Mouse (Mus musculus) embryo, embryonic 11.5 days (tissue): Measurements from ENCODE around the gene Abhd16a.
A peak's percentile ranks its signal among the peaks of the same experiment; 100 is the strongest.

Source experiments
- DNase-seq: peaks from one replicate; pipeline ENCODE4 v3.0.0-alpha.2; 2012; ENCODE audit warnings: low read depth, low spot score

Abhd16a gene

DNA sequence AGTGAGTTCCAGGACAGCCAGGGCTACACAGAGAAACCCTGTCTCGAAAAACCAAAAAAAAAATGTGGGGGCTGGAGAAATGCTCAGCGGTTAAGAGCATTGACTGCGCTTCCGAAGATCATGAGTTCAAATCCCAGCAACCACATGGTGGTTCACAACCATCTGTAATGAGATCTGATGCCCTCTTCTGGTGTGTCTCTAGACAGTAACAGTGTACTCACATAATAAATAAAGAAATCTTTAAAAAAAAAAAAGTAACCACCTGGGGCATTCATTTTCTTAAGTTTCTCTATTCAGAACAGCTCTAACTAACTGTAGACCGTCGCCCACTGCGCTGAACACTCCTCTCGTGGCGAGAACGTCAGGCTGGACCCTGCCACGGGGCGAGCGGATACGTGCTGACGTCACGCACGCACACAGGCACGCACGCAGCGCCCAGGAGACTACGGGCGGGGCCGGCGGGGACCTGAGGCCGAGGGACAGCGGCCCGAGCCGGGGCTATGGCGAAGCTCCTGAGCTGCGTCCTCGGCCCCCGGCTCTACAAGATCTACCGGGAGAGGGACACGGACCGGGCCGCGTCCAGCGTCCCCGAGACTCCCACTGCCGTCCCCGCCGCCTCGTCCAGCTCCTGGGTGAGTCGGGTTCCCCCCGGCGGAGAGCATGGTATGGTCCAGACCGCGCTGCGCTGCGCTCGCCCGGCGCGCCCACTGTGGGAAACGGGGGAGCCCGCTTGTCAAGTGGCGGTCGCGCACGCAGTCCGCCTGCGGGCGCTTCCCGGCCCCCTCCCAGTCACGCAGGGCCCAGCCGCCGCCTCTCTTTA lies at the start of gene Abhd16a:
TSS of gene Abhd16a (plus strand) at position 439 of the 820 bp plus-strand sequence.
- DNase-seq = peak; percentile 88

DNA sequence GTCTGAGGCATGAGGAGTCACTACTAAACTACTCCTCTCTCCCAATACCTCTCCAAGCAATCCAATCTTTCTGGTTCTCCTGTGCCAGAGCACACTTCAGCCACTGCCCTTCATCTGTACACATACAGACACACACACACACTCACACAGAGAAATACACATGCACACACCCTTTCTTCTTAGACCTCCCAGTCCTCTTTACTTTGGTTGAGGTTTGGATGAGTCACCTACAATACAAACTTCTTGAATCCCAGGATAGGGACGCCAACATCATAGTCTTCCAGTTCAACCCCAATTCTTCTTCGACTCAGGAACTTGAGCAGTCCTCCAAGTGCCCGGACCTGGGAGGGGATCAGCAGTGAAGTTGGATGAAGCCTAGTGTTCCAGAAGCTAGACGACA lies 45.3 kb upstream of the Abhd16a start:
- DNase-seq = no peak

DNA sequence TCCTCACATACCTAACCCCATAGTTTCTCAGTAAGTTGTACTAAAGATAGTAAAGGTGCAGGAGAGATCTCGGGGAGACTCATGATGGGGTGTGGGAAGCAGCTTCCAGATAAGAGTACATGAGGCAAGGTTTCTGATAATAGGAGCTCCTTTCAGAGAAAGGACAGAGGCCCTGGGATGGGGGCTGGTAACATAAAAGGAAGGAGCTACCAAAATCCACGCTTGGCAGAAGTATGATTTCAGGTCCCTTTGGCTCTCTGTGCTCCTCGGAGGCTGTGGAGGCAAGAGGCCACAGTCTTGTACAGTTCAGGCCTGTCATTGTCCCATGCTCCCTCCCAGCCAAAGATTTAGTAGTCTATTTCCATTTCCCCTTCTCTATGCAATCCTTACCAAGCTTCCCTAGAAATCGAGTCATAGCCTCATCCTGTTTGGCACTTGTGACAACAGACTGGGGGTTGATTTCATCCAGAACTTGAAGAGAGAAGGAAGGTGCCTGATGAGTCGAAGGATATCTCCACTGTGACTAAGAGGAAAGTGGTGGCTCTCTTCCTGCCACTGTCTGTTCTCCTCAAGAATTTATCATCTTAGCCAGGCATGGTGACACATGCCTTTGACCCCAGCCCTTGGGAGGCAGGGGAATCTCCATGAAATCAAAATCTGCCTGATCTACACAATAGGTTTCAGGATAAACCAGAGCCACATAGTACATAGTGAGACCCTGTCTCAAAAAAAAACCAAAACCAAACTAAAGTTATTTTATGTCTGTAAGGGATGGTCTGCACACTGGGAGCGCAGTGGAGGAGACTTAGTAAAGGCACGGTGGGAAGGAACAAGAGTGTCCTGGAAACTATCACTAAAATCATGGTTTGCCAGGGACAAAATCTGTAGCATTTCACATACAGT lies 43.9 kb upstream of the Abhd16a start:
- DNase-seq = no peak

DNA sequence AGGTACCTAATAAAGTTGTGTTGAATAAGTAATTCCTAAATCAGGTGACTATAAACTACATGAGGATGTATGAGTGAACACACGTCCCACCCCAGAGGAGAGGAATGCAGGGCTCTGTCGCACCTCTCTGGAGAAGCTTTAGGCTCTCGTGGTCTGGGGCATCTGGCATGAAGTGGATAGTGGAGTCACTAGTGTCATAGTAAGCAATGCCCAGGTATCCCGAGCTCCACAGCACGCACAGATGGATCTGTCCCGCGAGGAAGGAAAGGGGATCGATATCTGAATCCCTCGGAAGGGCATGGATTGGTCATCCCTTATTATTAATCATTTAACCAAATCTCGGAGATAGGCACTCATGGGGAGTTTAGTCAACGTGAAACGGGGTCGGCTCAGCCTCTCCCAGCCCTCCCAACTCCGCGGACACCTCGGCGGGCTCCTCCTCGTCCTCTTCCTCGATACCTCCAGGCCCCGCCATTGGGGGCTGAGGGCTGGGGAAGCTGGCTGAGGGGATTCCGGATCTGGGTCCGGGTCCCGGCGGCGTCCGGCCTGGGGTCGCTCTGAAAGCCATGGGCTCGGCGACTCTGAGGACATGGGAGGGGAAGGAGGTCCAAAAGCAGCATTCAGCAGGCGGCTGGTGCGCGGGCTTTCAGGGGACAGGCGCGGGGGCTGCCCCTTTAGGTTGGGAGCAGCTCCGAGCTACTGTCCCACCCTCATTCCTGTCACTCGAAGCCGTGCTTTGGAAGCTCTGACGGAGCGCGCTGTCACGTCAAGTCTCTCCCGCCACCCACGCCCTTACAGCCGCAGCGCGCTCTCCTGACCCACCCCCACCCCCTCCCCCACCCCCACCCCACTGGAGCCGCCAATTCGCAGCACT lies 43.0 kb upstream of the Abhd16a start:
- no peak for DNase-seq

DNA sequence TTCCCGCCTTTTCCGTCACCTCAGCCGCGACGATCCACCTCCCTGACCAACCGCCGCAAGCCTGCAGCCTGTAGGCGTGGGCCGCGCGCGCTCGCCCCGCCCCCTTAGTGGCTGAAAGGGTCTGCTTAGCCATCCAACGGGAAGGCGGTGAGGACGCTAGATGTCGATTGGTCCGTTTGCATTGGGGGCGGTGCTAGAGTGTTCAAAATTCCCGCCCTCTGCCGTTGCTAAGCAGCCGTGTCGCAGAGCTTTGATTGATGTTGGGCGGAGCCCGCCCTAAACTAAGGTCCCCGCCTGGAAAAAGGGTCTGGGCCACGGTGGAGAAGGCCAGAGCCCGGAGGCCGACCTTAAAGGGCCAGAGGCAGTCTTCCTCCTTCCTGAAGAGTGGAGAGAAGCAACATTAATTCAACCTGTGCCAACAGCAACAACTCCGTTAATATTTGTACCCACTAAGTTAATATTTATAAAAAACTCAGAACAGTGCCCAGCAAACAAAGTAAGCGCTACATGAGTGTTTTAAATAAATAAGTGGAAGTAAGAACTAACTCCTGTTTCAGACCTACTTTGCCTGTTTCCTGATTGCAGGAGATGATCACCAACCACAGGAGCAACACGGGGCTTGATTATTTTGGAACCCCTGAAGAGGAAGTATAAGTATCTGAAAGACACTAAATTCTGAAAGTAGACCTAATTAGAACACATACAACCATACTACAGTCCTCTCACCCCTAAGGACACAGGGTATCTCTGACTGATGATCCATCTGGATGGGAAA lies 42.2 kb upstream of the Abhd16a start, which contains the start of gene Msh5:
TSS of gene Msh5 (minus strand) at position 65 of the 775 bp plus-strand sequence.
- peak; percentile 99 for DNase-seq

DNA sequence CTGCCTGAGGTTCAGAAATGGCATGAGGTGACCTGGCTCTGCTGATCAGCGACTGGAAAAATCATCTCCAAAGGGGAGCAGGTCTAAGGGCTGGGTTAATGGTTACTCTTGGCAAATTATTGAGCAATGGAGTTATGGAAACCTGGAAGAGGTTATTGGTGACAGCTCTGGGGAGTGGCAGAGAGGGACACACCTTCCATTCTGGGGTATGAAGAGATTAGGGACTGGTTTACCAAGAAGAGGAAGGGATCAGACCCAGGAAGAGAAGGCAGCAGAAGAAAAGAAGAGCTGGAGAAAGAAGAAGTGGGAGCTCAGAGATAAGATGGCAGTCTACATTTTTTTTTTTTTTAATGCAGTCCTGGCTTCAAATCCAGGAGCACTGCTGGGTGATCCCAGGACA lies 41.4 kb upstream of the Abhd16a start:
- DNase-seq = no peak

DNA sequence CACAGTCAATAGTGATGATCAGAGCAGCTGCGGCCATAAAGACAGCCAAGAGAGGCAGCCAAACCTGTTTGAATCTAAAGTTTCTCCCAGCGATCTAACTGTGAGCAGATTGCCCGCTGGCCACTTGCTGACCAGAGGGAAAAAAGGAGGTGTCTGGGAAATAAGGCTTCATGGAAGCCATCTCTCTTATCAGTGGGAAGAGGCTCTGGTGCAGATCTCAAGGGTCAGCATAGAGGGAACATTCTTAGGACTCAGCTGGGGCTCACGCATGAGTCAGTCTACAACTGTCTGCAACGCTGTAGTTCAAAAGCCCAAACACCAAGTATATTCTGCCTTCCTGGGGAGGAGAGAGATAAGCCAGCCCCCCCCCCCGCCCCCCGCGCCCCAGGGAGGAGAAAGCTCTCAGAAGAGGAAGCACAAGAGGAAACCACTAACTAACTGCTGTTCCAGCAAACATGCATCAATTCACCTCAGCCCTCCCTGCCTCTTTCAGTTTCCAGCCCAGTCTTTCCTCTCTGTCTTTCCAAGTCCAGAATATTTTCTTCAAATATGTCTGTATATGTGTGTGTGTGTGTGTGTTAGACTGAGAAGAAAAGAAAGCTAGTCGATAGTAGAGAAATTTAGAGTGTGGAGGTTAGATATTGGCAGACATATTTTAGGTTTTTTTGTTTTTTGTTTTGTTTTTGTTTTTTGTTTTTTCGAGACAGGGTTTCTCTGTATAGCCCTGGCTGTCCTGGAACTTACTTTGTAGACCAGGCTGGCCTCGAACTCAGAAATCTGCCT lies 40.7 kb upstream of the Abhd16a start:
- DNase-seq = no peak

DNA sequence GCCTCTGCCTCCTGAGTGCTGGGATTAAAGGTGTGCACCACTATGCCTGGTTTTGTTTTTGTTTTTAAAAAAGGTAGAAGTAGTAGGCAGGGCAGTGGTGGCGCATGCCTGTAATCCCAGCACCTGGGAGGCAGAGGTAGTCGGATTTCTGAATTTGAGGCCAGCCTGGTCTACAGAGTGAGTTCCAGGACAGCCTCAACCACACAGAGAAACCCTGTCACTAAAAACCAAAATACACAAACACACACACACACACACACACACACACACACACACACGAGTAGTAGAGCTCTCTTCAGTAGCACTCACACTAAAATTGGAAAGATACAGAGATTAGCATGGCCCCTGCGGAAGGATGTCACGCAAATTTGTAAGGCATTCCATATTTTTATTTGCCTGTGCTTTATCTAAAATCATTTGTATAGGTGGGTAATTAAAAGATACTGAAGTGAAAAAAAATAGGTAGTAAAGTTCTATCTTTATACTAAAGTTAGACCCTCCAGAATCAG lies 40.1 kb upstream of the Abhd16a start:
- no peak for DNase-seq

DNA sequence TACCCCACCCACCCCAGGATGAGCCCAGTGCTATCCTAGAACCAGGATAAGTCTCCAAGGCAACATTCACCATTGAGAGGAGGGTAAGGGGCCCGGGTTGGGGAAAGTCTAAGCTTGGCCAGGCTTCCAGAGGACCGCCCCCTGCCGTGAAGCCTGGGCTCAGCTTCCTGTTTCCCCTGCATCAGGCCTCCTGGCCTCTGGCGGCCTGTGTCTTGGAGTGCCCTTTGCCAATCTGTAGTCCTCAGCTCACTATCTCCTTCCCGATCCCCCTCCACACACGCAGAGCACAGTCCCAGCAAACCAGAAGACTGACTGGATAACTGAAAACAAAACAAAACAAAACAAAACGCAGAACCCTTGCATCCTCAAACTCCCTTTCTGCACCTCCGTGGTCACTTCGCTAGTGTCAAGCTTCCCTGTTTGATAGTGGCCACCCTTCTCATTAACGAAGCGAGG lies 39.5 kb upstream of the Abhd16a start, which contains the start of gene Clic1:
TSS of gene Clic1 (plus strand) at position 406 of the 456 bp plus-strand sequence.
- DNase-seq = peak; percentile 64

DNA sequence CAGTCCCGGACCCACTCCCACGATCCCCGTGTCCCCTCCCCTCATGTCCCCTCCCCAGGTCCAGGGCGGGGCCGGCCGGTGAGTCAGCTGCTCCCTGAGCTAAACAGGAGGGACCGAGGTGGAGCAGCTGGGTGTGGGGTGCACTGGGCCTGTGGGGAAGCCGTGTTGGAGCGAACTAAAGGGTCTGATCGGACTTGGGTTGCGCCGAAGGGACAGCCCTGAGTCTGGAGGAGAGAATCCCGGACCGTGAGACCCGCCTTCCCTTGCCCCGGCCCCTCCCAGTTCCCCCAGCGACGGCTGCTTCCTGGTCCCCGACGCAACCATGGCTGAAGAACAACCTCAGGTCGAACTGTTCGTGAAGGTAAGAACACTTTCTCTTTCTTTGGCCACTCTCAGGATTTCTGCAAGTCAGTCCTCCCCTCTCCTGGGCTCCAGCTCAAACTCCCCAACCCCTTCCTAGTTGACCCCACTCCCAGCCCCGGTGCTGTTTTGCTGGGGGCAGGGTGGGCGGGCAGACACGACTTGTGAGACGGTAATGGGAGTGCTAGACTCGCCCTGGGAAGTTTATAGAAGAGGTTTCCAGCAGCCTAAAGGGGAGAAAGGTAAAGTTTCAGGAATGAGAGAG lies 38.8 kb upstream of the Abhd16a start:
- no peak for DNase-seq

DNA sequence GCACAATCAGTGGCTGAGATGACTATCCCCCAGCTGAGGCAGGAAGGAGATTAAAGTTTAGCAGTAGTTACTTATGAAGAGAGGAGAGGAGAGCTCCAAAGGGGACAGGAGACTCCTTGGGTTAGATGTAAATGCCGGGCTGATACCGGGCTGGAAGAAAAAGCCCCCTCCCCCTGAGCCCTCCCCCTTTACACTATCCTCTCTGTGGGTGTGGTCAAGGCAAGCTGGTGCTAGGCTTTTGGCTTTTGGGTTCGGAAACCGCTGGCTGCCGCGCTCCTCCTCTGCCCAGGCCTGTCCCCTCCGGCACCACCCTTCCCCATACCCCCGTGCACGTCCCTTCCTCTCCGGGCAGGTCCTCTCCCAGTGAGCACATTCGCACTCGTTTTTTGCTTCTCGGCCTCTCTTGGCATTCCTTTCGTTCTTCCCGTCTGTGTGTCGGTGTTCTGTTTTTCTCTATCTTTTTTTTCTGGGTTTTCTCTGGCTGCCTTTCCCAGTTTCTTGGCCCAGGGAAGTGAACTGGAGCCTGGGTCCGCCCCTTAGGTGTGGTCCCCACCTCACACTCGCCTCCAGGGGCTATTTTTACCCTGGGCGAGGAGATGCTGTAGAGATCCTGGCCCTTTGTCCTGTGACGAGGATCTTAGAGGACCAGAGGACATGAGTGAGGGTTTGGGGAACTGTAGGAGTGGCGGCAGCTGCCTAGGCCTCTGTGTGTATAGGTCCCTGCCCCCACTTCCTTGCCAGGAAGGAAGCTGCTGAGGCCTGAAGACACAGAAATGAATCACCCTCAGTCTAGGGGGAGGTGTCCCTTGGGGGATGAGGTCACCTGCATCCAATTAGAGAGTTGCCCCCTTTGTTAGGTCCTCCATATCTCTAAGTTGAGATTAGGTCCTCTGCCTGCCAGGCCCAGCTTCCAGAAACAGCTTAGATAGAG lies 37.6 kb upstream of the Abhd16a start:
- DNase-seq = peak; percentile 59

DNA sequence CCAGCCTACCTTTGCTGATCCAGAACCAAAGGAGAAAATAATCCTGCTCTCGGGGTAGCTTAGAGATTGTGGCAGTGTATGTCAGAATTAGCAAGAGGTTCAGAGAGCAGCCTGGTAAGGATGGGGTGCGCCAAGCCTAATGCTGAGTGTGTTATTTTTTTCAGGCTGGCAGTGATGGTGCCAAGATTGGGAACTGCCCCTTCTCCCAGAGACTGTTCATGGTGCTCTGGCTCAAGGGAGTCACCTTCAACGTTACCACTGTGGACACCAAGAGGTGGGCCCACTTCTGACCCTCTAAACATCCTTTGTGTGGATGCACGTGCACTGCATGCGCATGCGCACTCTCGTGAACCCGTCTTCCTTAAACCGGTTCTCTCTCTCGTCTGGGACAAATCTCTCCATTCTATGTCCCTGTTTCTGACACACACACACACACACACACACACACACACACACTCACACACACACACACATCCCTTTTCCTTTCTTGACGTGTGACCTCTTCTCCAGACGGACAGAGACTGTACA lies 36.7 kb upstream of the Abhd16a start:
- no peak for DNase-seq

DNA sequence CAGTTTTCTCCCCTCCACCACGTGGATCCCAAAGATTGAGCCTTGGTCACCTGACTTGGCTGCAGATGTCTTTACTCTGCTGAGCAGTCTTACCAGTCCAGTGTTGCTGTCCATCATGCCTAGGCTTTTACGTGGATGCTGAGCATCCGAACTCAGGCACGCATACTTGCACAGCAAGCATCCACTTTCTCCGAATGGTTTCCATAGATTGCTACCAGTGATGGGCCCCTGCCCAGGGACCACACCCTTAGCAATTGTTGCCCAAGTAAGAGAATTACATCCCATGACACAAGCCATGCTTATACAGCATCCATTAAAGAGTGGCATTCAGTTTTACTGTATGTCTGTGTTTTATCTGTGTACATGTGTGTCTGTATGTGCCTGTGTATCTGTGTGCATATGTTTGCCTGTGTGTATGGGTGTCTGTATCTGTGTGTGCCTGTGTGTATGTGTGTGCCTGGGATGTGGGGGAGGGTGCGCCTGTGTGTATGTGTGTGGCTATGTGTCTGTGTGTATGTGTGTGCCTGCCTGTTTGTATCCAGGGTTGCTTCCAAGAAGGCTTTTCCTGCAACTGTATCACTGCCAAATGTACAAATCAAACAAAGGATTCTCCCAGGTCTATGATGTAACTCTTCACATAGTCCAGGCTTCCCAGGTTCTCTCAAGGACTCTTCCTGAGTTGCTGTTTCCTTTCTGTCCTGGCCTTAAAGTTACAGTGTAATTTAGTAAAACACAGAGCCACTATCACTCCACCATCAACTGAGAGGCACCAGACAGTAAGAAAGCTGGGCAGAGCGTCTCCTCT lies 33.2 kb upstream of the Abhd16a start:
- no peak for DNase-seq

DNA sequence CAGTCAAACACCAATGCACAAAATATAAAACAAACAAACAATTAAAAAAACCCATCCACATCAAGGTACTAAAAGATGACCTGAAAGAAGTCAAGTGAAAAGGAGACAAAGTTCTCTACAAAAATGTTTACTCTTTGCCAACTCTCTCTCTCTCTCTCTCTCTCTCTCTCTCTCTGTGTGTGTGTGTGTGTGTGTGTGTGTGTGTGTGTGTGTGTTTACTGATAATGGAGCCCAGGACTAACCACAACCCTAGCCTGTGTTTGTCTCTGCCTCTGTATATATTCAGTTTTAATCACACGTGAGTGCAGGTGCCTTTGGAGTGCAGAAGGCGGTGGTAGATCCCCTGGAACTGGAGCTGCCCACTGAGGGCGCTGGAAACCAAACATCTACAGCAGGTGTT lies 32.0 kb upstream of the Abhd16a start:
- no peak for DNase-seq

DNA sequence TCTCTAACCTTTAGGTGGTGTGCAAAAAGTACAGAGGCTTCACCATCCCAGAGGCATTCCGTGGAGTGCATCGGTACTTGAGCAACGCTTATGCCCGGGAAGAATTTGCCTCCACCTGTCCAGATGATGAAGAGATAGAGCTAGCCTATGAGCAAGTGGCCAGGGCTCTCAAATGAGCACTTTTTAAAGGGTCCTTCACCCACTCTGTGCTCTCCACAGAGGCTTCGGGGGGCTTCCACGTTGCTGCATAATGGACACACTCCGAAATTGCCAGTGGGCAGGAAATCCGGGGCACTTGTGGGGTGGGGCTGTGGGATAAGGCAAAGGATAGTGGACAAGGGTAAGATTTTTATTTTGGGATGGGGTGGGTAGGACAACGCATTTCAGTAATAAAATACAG lies 30.7 kb upstream of the Abhd16a start:
- no peak for DNase-seq

DNA sequence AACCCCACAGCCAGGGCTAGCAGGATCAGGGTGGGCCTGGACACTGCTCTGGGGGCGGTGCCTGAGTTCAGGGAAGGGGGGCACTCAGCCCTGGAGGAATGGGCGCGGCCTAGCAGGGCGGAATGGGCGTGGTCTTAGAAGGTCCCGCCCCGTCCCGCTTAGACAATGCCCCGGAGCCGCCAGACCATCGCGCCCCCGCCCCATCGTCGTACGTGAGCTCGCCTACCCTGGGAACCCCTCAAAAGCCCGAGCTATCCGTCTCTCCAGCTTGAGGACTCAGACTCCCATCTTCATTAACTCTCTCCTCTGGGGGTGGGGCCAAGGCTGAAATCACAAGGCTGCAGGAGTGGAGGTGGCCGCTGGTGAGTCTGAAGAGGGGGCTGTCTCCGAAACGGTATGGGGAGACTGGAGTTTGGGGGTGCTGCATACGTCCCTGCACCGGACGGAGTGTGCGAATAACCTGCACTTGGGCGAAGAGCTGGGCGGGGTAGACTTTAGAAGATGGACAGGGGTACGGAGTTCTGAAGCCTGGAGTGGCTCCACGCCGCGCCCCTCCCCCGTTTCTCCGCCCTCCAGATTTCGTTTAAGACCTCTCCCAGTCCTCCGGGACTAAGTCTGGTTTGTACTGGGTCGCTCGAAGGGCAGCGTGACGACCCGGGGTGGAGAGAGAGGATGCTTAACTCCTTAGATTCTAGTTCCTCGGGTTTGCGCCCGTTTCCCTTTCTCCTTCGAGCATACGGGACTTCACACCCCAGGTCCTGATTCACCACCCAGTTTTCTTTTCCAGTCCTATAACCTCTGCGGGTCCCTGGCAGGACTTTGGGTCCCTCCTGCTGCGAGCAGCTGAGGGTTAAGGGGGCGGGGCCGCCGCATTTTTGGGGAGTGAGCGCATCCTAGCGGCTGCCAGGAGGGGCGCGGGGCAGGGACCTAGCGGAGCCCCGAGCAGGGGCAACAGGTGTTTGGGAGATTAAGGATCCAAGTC lies 29.9 kb upstream of the Abhd16a start, which contains the start of gene Ddah2:
TSS of gene Ddah2 (plus strand) at position 125 of the 982 bp plus-strand sequence.
- peak; percentile 87 for DNase-seq
